ENCODE assay signal across 25 mouse cellular contexts in the genomic region with DNA sequence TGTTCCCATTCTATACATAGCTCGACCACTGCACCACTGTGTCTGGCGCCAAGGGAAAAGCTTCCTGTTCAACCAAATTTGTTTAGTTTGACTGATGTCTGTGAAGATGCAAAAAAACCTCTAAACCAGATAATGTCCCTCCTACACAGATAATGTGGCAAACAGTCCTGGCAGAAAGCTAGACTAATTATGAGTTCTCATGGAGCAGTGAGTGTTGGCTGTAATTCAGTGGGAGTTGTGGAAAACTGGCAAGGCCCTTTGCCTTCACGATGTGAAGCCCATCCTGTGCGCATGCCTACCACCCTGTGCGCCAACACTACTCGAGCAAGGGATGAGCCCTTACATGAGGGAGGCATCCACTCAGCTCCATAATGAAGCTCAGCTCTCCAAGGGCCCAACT. TPM values are rescaled to one million over a fixed set of nuclear protein-coding genes. Genes with fewer than 3 reads are reported as not detected.
A peak's percentile ranks its signal among the peaks of the same experiment; 100 is the strongest.
DNase-seq lines count a peak whose midpoint lies in the region; ATAC-seq and TF ChIP-seq lines count a peak whose summit lies in the region.
"Had no signal": no experiment of that assay in that cellular context is flagged by ENCODE, and none has a peak within 500 bp of the region (broad histone marks: within the 10 kb centered on the region; RNA-seq: fewer than 3 reads in every experiment).

No protein-coding gene starts in this region.

- no peaks in the 10 kb centered on the region for H3K36me3 ChIP-seq in forebrain, postnatal 0 days (ENCODE audit: insufficient read depth)
- H3K36me3 ChIP-seq in forebrain, embryonic 12.5 days (replicated peaks): no peaks in the 10 kb centered on the region
- no peaks in the 10 kb centered on the region for H3K36me3 ChIP-seq in stomach, postnatal 0 days (ENCODE audit: control insufficient read depth, insufficient read depth, low read length)
- no peaks in the 10 kb centered on the region for H3K36me3 ChIP-seq in intestine, embryonic 15.5 days
- H3K36me3 ChIP-seq: heart, embryonic 12.5 days; liver, embryonic 13.5 days had no signal

- no peak overlapping the region for H3K27ac ChIP-seq in forebrain, postnatal 0 days (ENCODE audit: low read depth, low read length)
- no peak overlapping the region for H3K27ac ChIP-seq in forebrain, embryonic 12.5 days
- H3K27ac ChIP-seq in layer of hippocampus, adult 2 months: no peak overlapping the region
- 0 out of 2 replicates have a peak overlapping the region, but pooled peaks have one; percentile 8 for H3K27ac ChIP-seq in stomach, postnatal 0 days (replicated peaks)
- H3K27ac ChIP-seq in intestine, embryonic 15.5 days: no peak overlapping the region
- H3K27ac ChIP-seq: forebrain, embryonic 13.5 days; hindbrain, embryonic 14.5 days; liver, embryonic 13.5 days had no signal

- DNase-seq in forebrain, postnatal 0 days: no peak
- peak; percentile 11 to 33 for DNase-seq in layer of hippocampus, adult 2 months (ENCODE audit: low spot score in 2 of 2)
- DNase-seq in layer of hippocampus, postnatal 36 days: no peak
- DNase-seq in ovary, adult 18-20 months (ENCODE audit: low spot score): peak; percentile 0
- DNase-seq in ovary, postnatal 36 days (ENCODE audit: low spot score): no peak
- DNase-seq in stomach, postnatal 0 days (ENCODE audit: low spot score): no peak
- DNase-seq: adrenal gland, adult 8-10 months; cerebellum, adult 9-11 months; liver, embryonic 13.5 days; thymus, adult 2 months had no signal

- no peak overlapping the region for H3K4me2 ChIP-seq in forebrain, postnatal 0 days (ENCODE audit: low read depth)
- H3K4me2 ChIP-seq in forebrain, embryonic 12.5 days: no peak overlapping the region
- H3K4me2 ChIP-seq in stomach, postnatal 0 days (replicated peaks; ENCODE audit: low read depth): no peak overlapping the region
- H3K4me2 ChIP-seq in intestine, embryonic 15.5 days (replicated peaks): no peak overlapping the region
- H3K4me2 ChIP-seq: forebrain, embryonic 13.5 days; heart, embryonic 12.5 days; hindbrain, embryonic 14.5 days; liver, embryonic 13.5 days; midbrain, embryonic 11.5 days had no signal

- H3K9me3 ChIP-seq in forebrain, postnatal 0 days (ENCODE audit: low read length): no peaks in the 10 kb centered on the region
- H3K9me3 ChIP-seq in forebrain, embryonic 12.5 days: no peaks in the 10 kb centered on the region
- H3K9me3 ChIP-seq in stomach, postnatal 0 days (ENCODE audit: control insufficient read depth, low read length): no peaks in the 10 kb centered on the region
- no peaks in the 10 kb centered on the region for H3K9me3 ChIP-seq in intestine, embryonic 15.5 days
- H3K9me3 ChIP-seq: forebrain, embryonic 13.5 days; heart, embryonic 12.5 days; liver, embryonic 13.5 days had no signal

- no peak overlapping the region for H3K4me3 ChIP-seq in forebrain, postnatal 0 days (ENCODE audit: low read depth, low read length)
- H3K4me3 ChIP-seq in forebrain, embryonic 12.5 days (replicated peaks): no peak overlapping the region
- H3K4me3 ChIP-seq in layer of hippocampus, adult 2 months: no peak overlapping the region
- no peak overlapping the region for H3K4me3 ChIP-seq in stomach, postnatal 0 days (ENCODE audit: low read depth, low read length)
- no peak overlapping the region for H3K4me3 ChIP-seq in intestine, embryonic 15.5 days (replicated peaks)
- H3K4me3 ChIP-seq: forebrain, embryonic 13.5 days; heart, embryonic 12.5 days; liver, embryonic 13.5 days had no signal

- TF ChIP-seq EP300 in stomach, postnatal 0 days (optimal IDR thresholded peaks at IDR 0.05): no peak

- H3K27me3 ChIP-seq in forebrain, postnatal 0 days (ENCODE audit: insufficient read depth, low read length): no peaks in the 10 kb centered on the region
- H3K27me3 ChIP-seq in forebrain, embryonic 12.5 days: peaks cover 12% of the 10 kb centered on the region
- H3K27me3 ChIP-seq in stomach, postnatal 0 days (ENCODE audit: control insufficient read depth, insufficient read depth, low read length): no peaks in the 10 kb centered on the region
- H3K27me3 ChIP-seq in intestine, embryonic 15.5 days (replicated peaks): no peaks in the 10 kb centered on the region
- H3K27me3 ChIP-seq: heart, embryonic 12.5 days had no signal

- H3K9ac ChIP-seq in forebrain, postnatal 0 days: no peak overlapping the region
- no peak overlapping the region for H3K9ac ChIP-seq in forebrain, embryonic 12.5 days
- H3K9ac ChIP-seq in stomach, postnatal 0 days (ENCODE audit: low read length): no peak overlapping the region
- H3K9ac ChIP-seq in intestine, embryonic 15.5 days: no peak overlapping the region
- H3K9ac ChIP-seq: forebrain, embryonic 13.5 days; heart, embryonic 12.5 days; hindbrain, embryonic 14.5 days; liver, embryonic 13.5 days had no signal

- H3K4me1 ChIP-seq in forebrain, postnatal 0 days (ENCODE audit: insufficient read depth): no peaks in the 10 kb centered on the region
- no peaks in the 10 kb centered on the region for H3K4me1 ChIP-seq in forebrain, embryonic 12.5 days
- no peaks in the 10 kb centered on the region for H3K4me1 ChIP-seq in stomach, postnatal 0 days (replicated peaks; ENCODE audit: control insufficient read depth, insufficient read depth)
- no peaks in the 10 kb centered on the region for H3K4me1 ChIP-seq in intestine, embryonic 15.5 days (replicated peaks)

- WGBS in forebrain, postnatal 0 days: 73% methylated on average over 6 of the region's 6 CpGs
- WGBS in forebrain, embryonic 12.5 days: 93% methylated on average over 6 of the region's 6 CpGs
- WGBS in stomach, postnatal 0 days: 76% methylated on average over 6 of the region's 6 CpGs
- WGBS in intestine, embryonic 15.5 days: 76% methylated on average over 6 of the region's 6 CpGs

- no peak for TF ChIP-seq CTCF in forebrain, postnatal 0 days (IDR thresholded peaks at IDR 0.05; ENCODE audit: low read depth)
- TF ChIP-seq CTCF in layer of hippocampus, adult 2 months (conservative IDR thresholded peaks at IDR 0.05): no peak
- TF ChIP-seq CTCF in stomach, postnatal 0 days (IDR thresholded peaks at IDR 0.05; ENCODE audit: low read depth): no peak

- ATAC-seq in forebrain, postnatal 0 days: peak; percentile 19; the same call in 1 of the 2 replicates
- no peak for ATAC-seq in forebrain, embryonic 12.5 days (ENCODE audit: low FRiP score)
- no peak for ATAC-seq in stomach, postnatal 0 days (ENCODE audit: low FRiP score, low TSS enrichment)
- ATAC-seq in intestine, embryonic 15.5 days: no peak
- ATAC-seq: forebrain, embryonic 13.5 days had no signal

RNA-seq across cellular contexts. Expression of gene Prnd, which starts 4.9 kb away (rescaled TPM):
- 3.5 and 4.4 TPM in 2 replicates for total RNA-seq in forebrain, postnatal 0 days (2014; rRNA removed)
- 6.0 and 6.2 TPM in 2 replicates for polyA plus RNA-seq in forebrain, postnatal 0 days (2015; fragmentation: Nextera tagmentation; extraction: Ambion mirVana)
- 7.0 and 7.3 TPM in 2 replicates for polyA plus RNA-seq in forebrain, embryonic 12.5 days (2016; fragmentation: Nextera tagmentation; extraction: Ambion mirVana)
- not detected for total RNA-seq in layer of hippocampus, adult 2 months (2021)
- total RNA-seq in layer of hippocampus, postnatal 36 days (2021): under 1 TPM; 0.13 to 0.25 TPM
- polyA plus RNA-seq in stomach, postnatal 0 days (2015; fragmentation: Nextera tagmentation; extraction: Ambion mirVana): 16.3 and 22.8 TPM in 2 replicates
- 30.3 and 34.6 TPM in 2 replicates for polyA plus RNA-seq in intestine, embryonic 15.5 days (2015; fragmentation: Nextera tagmentation; extraction: Ambion mirVana)

RNA-seq across cellular contexts. Expression of gene Prn, which starts 36.0 kb away (rescaled TPM):
- 0.76 TPM in 1 of 2 replicates, not detected in the other for total RNA-seq in forebrain, postnatal 0 days (2014; rRNA removed)
- 0.33 TPM in 1 of 2 replicates, not detected in the other for polyA plus RNA-seq in forebrain, postnatal 0 days (2015; fragmentation: Nextera tagmentation; extraction: Ambion mirVana)
- not detected in 2 replicates for polyA plus RNA-seq in forebrain, embryonic 12.5 days (2016; fragmentation: Nextera tagmentation; extraction: Ambion mirVana)
- total RNA-seq in layer of hippocampus, adult 2 months (2021): not detected
- total RNA-seq in layer of hippocampus, postnatal 36 days (2021): not detected
- polyA plus RNA-seq in stomach, postnatal 0 days (2015; fragmentation: Nextera tagmentation; extraction: Ambion mirVana): 0.17 TPM in 2 replicates
- 0.25 TPM in 1 of 2 replicates, not detected in the other for polyA plus RNA-seq in intestine, embryonic 15.5 days (2015; fragmentation: Nextera tagmentation; extraction: Ambion mirVana)
- total RNA-seq: adrenal gland, adult 8-10 months; gastrocnemius, postnatal 4 days; left cerebral cortex, adult 8-10 months had no signal
- polyA plus RNA-seq: cortical plate, adult 2 months; embryonic facial prominence, embryonic 11.5 days; forebrain, embryonic 13.5 days; hindbrain, embryonic 14.5 days; intestine, embryonic 14.5 days; kidney, embryonic 14.5 days; large intestine, adult 2 months; limb, embryonic 11.5 days; liver, embryonic 13.5 days; midbrain, embryonic 11.5 days; small intestine, adult 2 months; thymus, adult 2 months had no signal

RNA-seq across cellular contexts. Expression of gene Prnp, which starts 36.0 kb away (rescaled TPM):
- total RNA-seq in forebrain, postnatal 0 days (2014; rRNA removed): 352 and 356 TPM in 2 replicates
- polyA plus RNA-seq in forebrain, postnatal 0 days (2015; fragmentation: Nextera tagmentation; extraction: Ambion mirVana): 353 and 423 TPM in 2 replicates
- polyA plus RNA-seq in forebrain, embryonic 12.5 days (2016; fragmentation: Nextera tagmentation; extraction: Ambion mirVana): 66.4 and 67.7 TPM in 2 replicates
- total RNA-seq in layer of hippocampus, adult 2 months (2021): 100 to 1,000 TPM; 984 to 990 TPM
- total RNA-seq in layer of hippocampus, postnatal 36 days (2021): 100 to 1,000 TPM; 922 to 985 TPM
- polyA plus RNA-seq in stomach, postnatal 0 days (2015; fragmentation: Nextera tagmentation; extraction: Ambion mirVana): 87.5 and 102 TPM in 2 replicates
- 59.1 and 62.3 TPM in 2 replicates for polyA plus RNA-seq in intestine, embryonic 15.5 days (2015; fragmentation: Nextera tagmentation; extraction: Ambion mirVana)

Comparison
In these comparisons a context has a peak if more than half of its experiments do, and no peak if none do; other contexts are left out.
1. DNase-seq: peak in layer of hippocampus, adult 2 months (2 of 2) and ovary, adult 18-20 months (single experiment); none in forebrain, postnatal 0 days (single experiment), layer of hippocampus, postnatal 36 days (0 of 2), ovary, postnatal 36 days (single experiment) and stomach, postnatal 0 days (single experiment).